Mouse (Mus musculus) telencephalon, adult 2 months (tissue): Measurements from ENCODE around the gene Plac9a.

ENCODE experiments used
- DNase-seq: peaks from one replicate; pipeline ENCODE4 v3.0.0-alpha.2; 2011; ENCODE audit warnings: low read depth, low spot score

The Plac9a gene

DNA sequence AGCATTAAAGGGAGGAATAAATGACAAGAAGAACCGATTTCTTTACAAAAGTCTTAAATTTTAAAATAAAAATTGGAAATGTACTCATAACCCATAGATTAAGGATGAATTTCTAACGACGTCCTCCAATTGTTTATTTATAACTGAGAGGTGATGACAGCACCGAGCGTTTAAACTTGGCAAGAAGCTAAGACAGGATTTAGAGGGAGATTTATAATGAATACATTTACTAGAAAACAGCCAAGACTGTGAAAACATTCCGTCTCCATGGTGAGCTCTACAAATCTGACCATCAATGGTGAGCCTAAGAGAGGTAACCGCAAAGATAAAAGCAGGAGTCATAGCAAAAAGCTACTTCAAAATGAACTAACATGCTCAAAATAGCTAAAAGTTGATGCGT is 64.5 kb downstream of the Plac9a start:
- no peak for DNase-seq
